Mouse (Mus musculus): Measurements from ENCODE around the gene Prmt2.
A peak's percentile ranks its signal among the peaks of the same experiment; 100 is the strongest.

GRCm38 (mm10) chr10:76257719-76258390 lies 20.2 kb upstream of the Prmt2 start:
- TF ChIP-seq POLR2A (IDR thresholded peaks at IDR 0.05; ENCODE audit: insufficient read length, low read depth) (peak; percentile 32), TCF12 (IDR thresholded peaks at IDR 0.05; ENCODE audit: insufficient read depth, poor library complexity, severe bottlenecking) (no peak), MAX (IDR thresholded peaks at IDR 0.05; ENCODE audit: low read depth) (no peak), POLR2AphosphoS2 (IDR thresholded peaks at IDR 0.05; ENCODE audit: insufficient read length, low read depth) (peak; percentile 12), E2F4 (IDR thresholded peaks at IDR 0.05; ENCODE audit: insufficient read depth) (no peak), CEBPB (IDR thresholded peaks at IDR 0.05; ENCODE audit: insufficient read depth, poor library complexity, severe bottlenecking) (no peak), REST (IDR thresholded peaks at IDR 0.05; ENCODE audit: insufficient read depth, insufficient read length) (no peak), USF1 (IDR thresholded peaks at IDR 0.05; ENCODE audit: low read depth) (peak; percentile 62), MYOG (IDR thresholded peaks at IDR 0.05; ENCODE audit: control insufficient read depth in 1 of 3, insufficient read depth in 1 of 3, insufficient read length in 2 of 3, low read depth in 2 of 3) (peak in 1 of 3 experiments; percentile 6), SRF (IDR thresholded peaks at IDR 0.05; ENCODE audit: control insufficient read depth, insufficient read length, low read depth) (no peak)

Measured in myocyte (in vitro differentiated cells).